In the genomic region with DNA sequence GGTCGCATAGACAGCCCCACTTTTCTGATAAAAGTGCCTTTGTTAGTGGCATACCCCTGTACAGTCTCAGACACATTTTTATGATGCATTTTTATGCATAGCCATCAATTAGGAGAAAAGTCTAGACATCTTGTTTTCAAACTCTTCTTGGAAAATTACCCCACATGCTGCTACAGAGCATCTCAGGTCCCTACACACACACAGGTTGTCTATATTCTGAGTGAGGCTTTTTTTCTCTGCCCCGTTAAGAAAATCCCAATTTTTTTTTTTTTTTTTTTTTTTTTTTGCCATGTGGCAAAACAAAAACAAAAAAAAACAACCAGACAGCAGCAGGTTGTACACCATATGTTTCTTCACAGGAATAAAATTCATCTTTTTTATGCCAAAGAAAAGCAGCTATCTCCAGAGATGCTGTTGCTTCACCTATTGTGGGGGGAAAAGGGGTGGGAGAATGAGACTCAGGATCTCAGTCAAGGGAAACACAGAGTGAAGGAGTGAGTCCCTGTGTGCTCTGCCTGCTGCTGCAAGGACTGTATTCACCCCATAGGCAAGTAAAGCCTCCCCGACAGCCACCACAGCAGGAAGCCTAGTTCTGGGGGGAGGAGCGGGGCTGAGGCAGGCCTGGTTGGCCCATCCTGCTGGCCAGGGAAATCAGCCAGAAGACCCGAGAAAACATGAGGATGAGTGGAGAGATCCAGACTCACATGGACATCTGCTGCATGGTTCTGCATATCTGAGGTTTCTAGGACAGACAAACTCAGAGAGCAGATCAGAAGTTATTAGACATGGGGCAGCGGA, we compare ENCODE assay signal across 18 mouse cellular contexts.
A peak's percentile ranks its signal among the peaks of the same experiment; 100 is the strongest.
DNase-seq lines count a peak whose midpoint lies in the region; ATAC-seq and TF ChIP-seq lines count a peak whose summit lies in the region.
"Had no signal": no experiment of that assay in that cellular context is flagged by ENCODE, and none has a peak within 500 bp of the region (broad histone marks: within the 10 kb centered on the region; RNA-seq: fewer than 3 reads in every experiment).

No protein-coding gene starts in this region.

- in situ Hi-C loops in ES-E14 (cut with MboI; ENCODE audit: low sequenced_read_pairs in 2 of 2, unreplicated experiment in 2 of 2), result no loop called here

- no peaks in the 10 kb centered on the region for H3K36me3 ChIP-seq in forebrain, embryonic 14.5 days (ENCODE audit: control insufficient read depth, insufficient read depth, low read length)
- no peaks in the 10 kb centered on the region for H3K36me3 ChIP-seq in forebrain, embryonic 10.5 days (replicated peaks)
- no peaks in the 10 kb centered on the region for H3K36me3 ChIP-seq in ES-E14 (ENCODE audit: control insufficient read depth, insufficient read depth, low read length, poor library complexity, severe bottlenecking)
- H3K36me3 ChIP-seq in liver, embryonic 11.5 days (ENCODE audit: control insufficient read depth, insufficient read depth, low read length), result no peaks in the 10 kb centered on the region
- H3K36me3 ChIP-seq: hindbrain, embryonic 12.5 days; neural tube, embryonic 13.5 days had no signal

- H3K27ac ChIP-seq in forebrain, embryonic 14.5 days (ENCODE audit: low read depth, low read length), result no peak overlapping the region
- no peak overlapping the region for H3K27ac ChIP-seq in forebrain, embryonic 10.5 days
- H3K27ac ChIP-seq in ES-E14 (ENCODE audit: insufficient read depth, low read depth, low read length, poor library complexity, severe bottlenecking), result no peak overlapping the region
- no peak overlapping the region for H3K27ac ChIP-seq in liver, embryonic 11.5 days (ENCODE audit: low read depth, low read length)
- H3K27ac ChIP-seq: heart, adult 2 months; hindbrain, embryonic 12.5 days; neural tube, embryonic 13.5 days had no signal

- no peaks in the 10 kb centered on the region for H3K27me3 ChIP-seq in forebrain, embryonic 14.5 days (replicated peaks; ENCODE audit: control insufficient read depth, insufficient read depth, low read length)
- no peaks in the 10 kb centered on the region for H3K27me3 ChIP-seq in forebrain, embryonic 10.5 days (ENCODE audit: poor library complexity, severe bottlenecking)
- no peaks in the 10 kb centered on the region for H3K27me3 ChIP-seq in liver, embryonic 11.5 days (replicated peaks; ENCODE audit: control insufficient read depth, insufficient read depth, low read length)
- H3K27me3 ChIP-seq: hindbrain, embryonic 12.5 days; neural tube, embryonic 13.5 days had no signal

- no peak overlapping the region for H3K9ac ChIP-seq in forebrain, embryonic 14.5 days (ENCODE audit: low read length)
- no peak overlapping the region for H3K9ac ChIP-seq in ES-E14 (ENCODE audit: insufficient read depth, low read depth, low read length, poor library complexity, severe bottlenecking)
- no peak overlapping the region for H3K9ac ChIP-seq in liver, embryonic 11.5 days (ENCODE audit: low read depth, low read length)
- H3K9ac ChIP-seq: hindbrain, embryonic 12.5 days; neural tube, embryonic 13.5 days had no signal

- DNase-seq in forebrain, embryonic 14.5 days (ENCODE audit: low spot score), result peak; percentile 37
- no peak for DNase-seq in forebrain, embryonic 10.5 days (ENCODE audit: extremely low spot score, low spot score)
- no peak for DNase-seq in ES-E14 (ENCODE audit: low read depth, low spot score)
- DNase-seq in cerebellum, adult 18-20 months, result peak; percentile 49 to 61
- peak; percentile 26 to 56 for DNase-seq in cerebellum, postnatal 36 days
- DNase-seq in gastrocnemius, adult 8-10 months (ENCODE audit: low spot score in 2 of 2), result no peak
- DNase-seq in liver, embryonic 11.5 days (ENCODE audit: low spot score), result no peak
- DNase-seq in spleen, postnatal 36 days (ENCODE audit: low spot score in 2 of 2), result no peak
- DNase-seq: adrenal gland, adult 8-10 months; gastrocnemius, postnatal 10 days; heart, adult 2 months; liver; lung, adult 2 months; lung, postnatal 36 days; thymus, postnatal 4 days had no signal

- no peaks in the 10 kb centered on the region for H3K4me1 ChIP-seq in forebrain, embryonic 14.5 days (ENCODE audit: control insufficient read depth, insufficient read depth, low read length)
- peaks cover 3% of the 10 kb centered on the region; the same call in 1 of the 2 replicates for H3K4me1 ChIP-seq in forebrain, embryonic 10.5 days
- H3K4me1 ChIP-seq in ES-E14 (ENCODE audit: control insufficient read depth in 2 of 2, insufficient read depth in 2 of 2, low read length in 2 of 2, poor library complexity in 1 of 2), result no peaks in the 10 kb centered on the region
- H3K4me1 ChIP-seq in liver, embryonic 11.5 days (replicated peaks; ENCODE audit: control insufficient read depth, insufficient read depth, low read length), result no peaks in the 10 kb centered on the region
- H3K4me1 ChIP-seq: neural tube, embryonic 13.5 days had no signal

- WGBS in forebrain, embryonic 14.5 days, result 47% methylated on average over 6 of the region's 6 CpGs
- 47% methylated on average over 6 of the region's 6 CpGs for WGBS in forebrain, embryonic 10.5 days
- 67% methylated on average over 6 of the region's 6 CpGs for WGBS in liver, embryonic 11.5 days

- peak; percentile 63; the same call in 1 of the 2 replicates for ATAC-seq in forebrain, embryonic 14.5 days
- ATAC-seq in liver, embryonic 11.5 days (replicated peaks; ENCODE audit: low FRiP score), result no peak
- ATAC-seq: intestine, embryonic 16.5 days had no signal

- H3K9me3 ChIP-seq in forebrain, embryonic 14.5 days (replicated peaks; ENCODE audit: control insufficient read depth, low read length), result no peaks in the 10 kb centered on the region
- H3K9me3 ChIP-seq in forebrain, embryonic 10.5 days, result no peaks in the 10 kb centered on the region
- no peaks in the 10 kb centered on the region for H3K9me3 ChIP-seq in ES-E14 (ENCODE audit: control insufficient read depth, insufficient read depth, low read depth, low read length)
- no peaks in the 10 kb centered on the region for H3K9me3 ChIP-seq in liver, embryonic 11.5 days (ENCODE audit: control insufficient read depth, low read length)
- H3K9me3 ChIP-seq: hindbrain, embryonic 12.5 days; neural tube, embryonic 13.5 days had no signal

- no peak overlapping the region for H3K4me2 ChIP-seq in forebrain, embryonic 14.5 days (ENCODE audit: low read length)
- H3K4me2 ChIP-seq in liver, embryonic 11.5 days, result no peak overlapping the region
- H3K4me2 ChIP-seq: hindbrain, embryonic 12.5 days; neural tube, embryonic 13.5 days had no signal

- H3K4me3 ChIP-seq in forebrain, embryonic 14.5 days (ENCODE audit: low read depth, low read length), result no peak overlapping the region
- no peak overlapping the region for H3K4me3 ChIP-seq in forebrain, embryonic 10.5 days
- H3K4me3 ChIP-seq in ES-E14 (ENCODE audit: insufficient read depth in 1 of 2, low read depth in 1 of 2, low read length in 2 of 2, poor library complexity in 1 of 2, severe bottlenecking in 1 of 2), result no peak overlapping the region
- H3K4me3 ChIP-seq in liver, embryonic 11.5 days (ENCODE audit: low read depth, low read length), result no peak overlapping the region
- H3K4me3 ChIP-seq: heart, adult 2 months; hindbrain, embryonic 12.5 days; neural tube, embryonic 13.5 days had no signal

TF ChIP-seq in ES-E14, 5 proteins besides CTCF, POLR2A, EP300 and RAD21:
- TF ChIP-seq MAFK (IDR thresholded peaks at IDR 0.05; ENCODE audit: insufficient read depth, low read depth, low read length) (no peak), ZNF384 (IDR thresholded peaks at IDR 0.05; ENCODE audit: low read depth, low read length) (peak; percentile 67; the same call in 1 of the 2 replicates)

Comparison
In these comparisons a context has a peak if more than half of its experiments do, and no peak if none do; other contexts are left out.
1. DNase-seq: peak in forebrain, embryonic 14.5 days (single experiment), cerebellum, adult 18-20 months (2 of 2) and cerebellum, postnatal 36 days (2 of 2); none in forebrain, embryonic 10.5 days (single experiment), ES-E14 (single experiment), gastrocnemius, adult 8-10 months (0 of 2), liver, embryonic 11.5 days (single experiment) and spleen, postnatal 36 days (0 of 2).